Mouse (Mus musculus) heart, adult 2 months (tissue): ENCODE data around the gene Plk3. TPM values are rescaled to one million over a fixed set of nuclear protein-coding genes. Genes with fewer than 3 reads are reported as not detected.

Source experiments
- DNase-seq, 2 experiments: peaks; one replicate each; pipeline ENCODE4 v3.0.0; 2021
- H3K27ac ChIP-seq: fragments of 200-600 bp; 2 replicates; pipeline ENCODE4 v1.8.1; 2022
- H3K27me3 ChIP-seq: fragments of 200-500 bp; 2 replicates; pipeline ENCODE4 v1.6.1; 2012; ENCODE audit warnings: mild to moderate bottlenecking, low read length, inconsistent platforms, mixed read lengths; ENCODE audit not compliant: control insufficient read depth, insufficient read depth
- H3K36me3 ChIP-seq: fragments of 200-500 bp; 2 replicates; pipeline ENCODE4 v1.6.1; 2012; ENCODE audit warnings: low read length, inconsistent platforms; ENCODE audit not compliant: control insufficient read depth, insufficient read depth
- H3K4me1 ChIP-seq: fragments of 200-500 bp; 2 replicates; pipeline ENCODE4 v1.6.1; 2011; ENCODE audit warnings: low read length; ENCODE audit not compliant: control insufficient read depth, insufficient read depth
- H3K4me3 ChIP-seq: fragments of 200-600 bp; 2 replicates; pipeline ENCODE4 v1.8.1; 2022
- H3K79me2 ChIP-seq: fragments of 200-500 bp; replicated peaks from 2 replicates; pipeline ENCODE4 v1.6.1; 2012; ENCODE audit warnings: mild to moderate bottlenecking, inconsistent platforms, low read length, moderate library complexity, mixed read lengths; ENCODE audit not compliant: control insufficient read depth, insufficient read depth
- H3K9ac ChIP-seq: fragments of 200-500 bp; 2 replicates; pipeline ENCODE4 v1.6.1; 2012; ENCODE audit warnings: low read depth, mild to moderate bottlenecking, control low read depth, inconsistent platforms, low read length, mixed read lengths
- CTCF ChIP-seq: fragments of 200-600 bp; IDR thresholded peaks from 2 replicates; pipeline ENCODE4 v1.8.1; 2022; ENCODE audit warnings: antibody characterized with exemption, mild to moderate bottlenecking, moderate library complexity
- EP300 ChIP-seq: fragments of 200-500 bp; IDR thresholded peaks from 2 replicates; pipeline ENCODE4 v1.6.1; 2011; ENCODE audit warnings: low read depth, low read length, control low read depth; ENCODE audit not compliant: insufficient read depth
- POLR2A ChIP-seq: fragments of 200-500 bp; IDR thresholded peaks from 2 replicates; pipeline ENCODE4 v1.6.1; 2011; ENCODE audit warnings: mild to moderate bottlenecking, low read depth, low read length, control low read depth; ENCODE audit not compliant: insufficient read depth
- WGBS: fragments of 180-500 bp; shearing (Covaris S2); methylation state at CpG from one replicate; pipeline ENCODE4 v1.1.7; 2018; 5-methylcytosine and 5-hydroxymethylcytosine counted together
- intact Hi-C: fragments of 180-260 bp; cut with DNase I; formaldehyde crosslinking; loops from one replicate; pipeline ENCODE4 v1.15.1; 2025
- polyA plus RNA-seq: library from polyadenylated mRNA; depleted of rRNA; stranded (reverse); fragments of >200 nt; gene quantifications from 2 replicates; pipeline ENCODE4 v1.2.3, GENCODE M21; 2012
- total RNA-seq, 2 experiments: library from RNA; stranded (reverse); gene quantifications; 2 replicates each; pipeline ENCODE4 v1.2.3; 2021

The Plk3 gene
- total and polyA plus RNA-seq, 3 experiments: 1.4 to 4.5 (median 1.9) TPM

DNA sequence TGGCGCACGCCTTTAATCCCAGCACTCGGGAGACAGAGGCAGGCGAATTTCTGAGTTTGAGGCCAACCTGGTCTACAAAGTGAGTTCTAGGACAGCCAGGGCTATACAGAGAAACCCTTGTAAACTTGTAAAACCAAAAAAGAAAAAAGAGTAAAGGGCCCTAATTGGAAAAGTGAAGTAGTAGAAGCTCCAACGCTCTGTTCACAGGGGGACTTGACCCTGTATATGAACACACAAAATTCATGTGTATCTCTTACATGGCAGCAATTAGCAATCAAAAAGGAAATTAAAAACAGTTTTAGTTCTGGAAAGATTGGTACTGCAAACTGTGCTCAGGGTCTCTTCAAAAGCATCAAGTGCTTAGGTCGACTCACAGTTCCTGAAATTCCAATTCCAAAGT, 22.6 kb upstream of the Plk3 start:
- DNase-seq: no peak
- Histone ChIP-seq H3K27me3 (no peaks in the 10 kb centered on the region), H3K79me2 (no peaks in the 10 kb centered on the region), H3K9ac (no peak overlapping the region), H3K27ac (peak overlapping the region; percentile 78), H3K36me3 (peaks cover 7% of the 10 kb centered on the region), H3K4me1 (peaks cover 3% of the 10 kb centered on the region; the same call in 1 of the 2 replicates), H3K4me3 (peak overlapping the region; percentile 66)
- no peak for TF ChIP-seq POLR2A
- no peak for TF ChIP-seq EP300
- no peak for TF ChIP-seq CTCF
- intact Hi-C loops: loop anchor here (2.0 kb wide), 1 partner anchor 26 kb away; the partner anchor contains the start of gene Kif2c
- 25% methylated on average over 6 of the region's 6 CpGs for WGBS

DNA sequence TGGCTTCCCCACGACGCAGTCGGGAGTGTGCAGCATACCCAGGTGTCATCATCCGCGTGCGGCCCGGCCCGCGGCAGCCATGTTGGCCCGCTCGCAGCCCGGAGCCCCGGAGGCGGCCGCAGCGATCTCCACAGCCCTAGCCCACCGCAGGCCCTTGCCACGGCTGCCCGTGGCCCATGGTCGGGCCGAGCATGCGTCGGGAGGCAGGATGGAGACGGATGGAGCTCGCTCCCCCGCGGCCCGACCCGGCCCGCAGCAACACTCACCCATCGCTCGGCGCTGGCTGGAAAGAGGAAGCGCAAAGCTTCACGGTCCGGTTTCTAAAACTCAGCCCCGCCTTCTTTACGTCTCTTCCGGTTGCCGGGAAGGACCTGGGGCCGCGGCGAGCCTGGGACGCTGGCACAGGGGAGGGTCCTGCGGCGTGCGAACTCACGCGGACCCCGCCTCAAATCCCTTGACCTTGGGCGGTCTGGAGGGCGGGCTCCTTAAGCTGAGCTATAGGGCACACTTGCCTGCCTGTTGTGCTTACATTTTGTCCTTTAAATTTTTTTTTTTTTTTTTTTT, 22.1 kb upstream of the Plk3 start, which contains the start of gene Rps8:
TSS of gene Rps8 (minus strand) at position 452 of the 564 bp plus-strand sequence.
- H3K27ac ChIP-seq: peak within 1 kb of the TSS; percentile 78
- peaks cover 3% of the 10 kb centered on the region; the same call in 1 of the 2 replicates for H3K4me1 ChIP-seq
- DNase-seq: peak; percentile 90 to 92
- H3K9ac ChIP-seq: peak within 1 kb of the TSS; percentile 94
- H3K4me3 ChIP-seq: peak within 1 kb of the TSS; percentile 66
- no peaks in the 10 kb centered on the region for H3K79me2 ChIP-seq
- intact Hi-C loops: loop anchor here (2.0 kb wide), 3 partner anchors 19 to 35 kb away; partner anchors contain the start of gene Kif2c
- WGBS: under 1% methylated on average over 52 of the region's 52 CpGs
- no peak for TF ChIP-seq CTCF
- TF ChIP-seq EP300: peak; percentile 32; the same call in 1 of the 2 replicates
- peak; percentile 96 for TF ChIP-seq POLR2A
- H3K36me3 ChIP-seq: peaks cover 7% of the 10 kb centered on the region
- H3K27me3 ChIP-seq: no peaks in the 10 kb centered on the region

DNA sequence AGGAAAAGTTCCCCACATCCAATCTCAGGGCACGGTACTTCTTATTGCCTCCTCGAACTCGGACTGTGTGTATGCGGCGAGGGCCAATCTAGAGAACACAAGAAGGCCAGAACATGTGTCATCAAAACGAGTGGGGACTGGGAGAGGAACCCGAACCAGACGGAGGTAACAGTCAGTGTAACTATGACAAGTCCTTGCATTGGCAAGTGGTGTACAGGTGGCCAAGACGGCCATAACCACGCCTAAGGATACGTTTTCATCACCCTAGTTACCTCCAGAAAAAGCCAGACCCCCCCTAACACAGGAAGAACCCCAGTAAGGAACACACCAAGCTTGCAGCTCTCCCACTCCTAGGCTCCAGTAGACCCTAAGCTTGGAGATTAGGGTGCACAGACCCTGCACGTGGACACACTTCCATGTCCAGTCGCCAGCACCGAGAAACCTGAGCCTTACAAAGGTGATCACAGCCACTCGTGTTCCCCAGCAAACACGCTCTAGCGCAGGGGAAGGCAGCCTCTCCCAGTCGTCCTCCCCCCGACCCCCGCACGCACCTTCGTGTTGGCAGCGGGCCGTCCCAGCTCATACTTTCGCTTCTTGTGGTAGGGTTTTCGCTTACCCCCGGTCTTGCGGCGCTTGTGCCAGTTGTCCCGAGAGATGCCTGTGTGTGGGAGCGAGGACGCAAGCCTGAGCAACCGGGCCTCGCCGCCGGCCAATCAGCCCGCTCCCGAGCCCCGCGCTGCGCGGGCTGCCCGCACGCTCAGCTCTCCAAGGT, 21.4 kb upstream of the Plk3 start:
- H3K36me3 ChIP-seq: peaks cover 7% of the 10 kb centered on the region
- H3K79me2 ChIP-seq: no peaks in the 10 kb centered on the region

DNA sequence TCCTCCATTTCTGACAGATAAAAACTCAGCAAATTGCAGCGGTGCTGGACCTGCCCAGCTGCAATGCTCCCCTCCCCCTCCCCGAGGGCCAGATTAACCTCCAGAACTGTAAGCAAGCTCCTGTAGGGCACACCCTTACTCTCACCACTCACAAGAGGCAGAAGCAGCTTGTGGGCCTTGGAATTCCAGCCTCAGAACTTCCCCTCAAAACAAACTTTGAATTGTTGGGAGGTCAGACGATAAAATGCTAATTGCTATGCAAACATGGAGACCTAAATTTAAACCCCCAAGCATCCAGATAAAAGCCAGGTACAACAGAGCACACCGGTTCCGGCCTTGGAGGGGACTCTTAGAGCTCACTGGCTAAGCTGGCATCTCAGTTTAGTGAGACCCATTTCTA, 19.0 kb upstream of the Plk3 start:
- Histone ChIP-seq H3K27ac (no peak overlapping the region), H3K79me2 (no peaks in the 10 kb centered on the region), H3K4me3 (no peak overlapping the region), H3K4me1 (peaks cover 3% of the 10 kb centered on the region; the same call in 1 of the 2 replicates), H3K9ac (no peak overlapping the region), H3K27me3 (no peaks in the 10 kb centered on the region), H3K36me3 (peaks cover 7% of the 10 kb centered on the region)
- intact Hi-C loops: no loop called here
- 59% methylated on average over 5 of the region's 5 CpGs for WGBS
- TF ChIP-seq EP300 (no peak), POLR2A (no peak), CTCF (no peak)
- DNase-seq: no peak

More for the DNA sequence above, 21.4 kb upstream of the Plk3 start:
- 3% methylated on average over 44 of the region's 44 CpGs for WGBS
- H3K9ac ChIP-seq: peak overlapping the region; percentile 94
- no peaks in the 10 kb centered on the region for H3K27me3 ChIP-seq
- H3K4me3 ChIP-seq: peak overlapping the region; percentile 66
- TF ChIP-seq POLR2A (no peak), CTCF (no peak), EP300 (no peak)
- H3K27ac ChIP-seq: peak overlapping the region; percentile 78
- intact Hi-C loops: loop anchor here (2.0 kb wide), 2 partner anchors 18 to 34 kb away; no protein-coding TSS in a partner anchor
- DNase-seq: no peak
- H3K4me1 ChIP-seq: peaks cover 3% of the 10 kb centered on the region; the same call in 1 of the 2 replicates

DNA sequence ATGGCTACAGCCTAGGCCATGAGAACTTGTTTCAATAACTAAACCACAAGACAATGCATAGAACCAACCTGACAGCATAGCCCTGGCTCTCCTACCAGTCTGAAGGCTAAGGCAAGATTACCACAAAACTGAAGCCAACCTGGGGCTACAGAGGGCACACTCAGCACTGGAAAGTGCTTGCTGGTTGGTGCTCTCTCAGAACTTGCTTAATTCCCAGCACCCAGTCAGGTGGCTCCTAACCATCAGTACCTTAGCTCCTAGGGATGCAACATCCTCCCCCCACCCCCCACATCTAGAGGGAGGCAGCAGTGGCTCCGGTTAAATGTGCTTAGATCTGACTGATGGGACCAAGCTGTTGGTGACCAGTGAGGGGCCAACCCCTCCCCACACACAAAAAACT, 17.7 kb upstream of the Plk3 start:
- H3K27ac ChIP-seq: no peak overlapping the region
- H3K4me3 ChIP-seq: no peak overlapping the region
- H3K36me3 ChIP-seq: peaks cover 7% of the 10 kb centered on the region
- TF ChIP-seq EP300 (no peak), POLR2A (no peak), CTCF (no peak)
- H3K9ac ChIP-seq: no peak overlapping the region
- H3K79me2 ChIP-seq: no peaks in the 10 kb centered on the region
- no peak for DNase-seq
- no peaks in the 10 kb centered on the region for H3K27me3 ChIP-seq
- peaks cover 3% of the 10 kb centered on the region; the same call in 1 of the 2 replicates for H3K4me1 ChIP-seq
- WGBS: 52% methylated on average over 1 of the region's 1 CpGs
- intact Hi-C loops: no loop called here
